Mouse (Mus musculus) adrenal gland, postnatal 10 days (tissue): ENCODE results near the gene Cercam. TPM values are rescaled to one million over a fixed set of nuclear protein-coding genes. Genes with fewer than 3 reads are reported as not detected.
A peak's percentile ranks its signal among the peaks of the same experiment; 100 is the strongest.

Source experiments
- DNase-seq: peaks from one replicate; pipeline ENCODE4 v3.0.0; 2021; ENCODE audit warnings: mixed read lengths
- long read RNA-seq, 2 experiments: library from polyadenylated mRNA; stranded (forward); transcript quantifications; one replicate each; pipeline ENCODE4 v2.0.0; 2021
- total RNA-seq, 2 experiments: library from RNA; stranded (reverse); gene quantifications; 2 replicates each; pipeline ENCODE4 v1.2.3; 2021

Cercam gene
- total RNA-seq: 10 to 100 TPM; 16.6 to 19.0 TPM
- long read RNA-seq, experiment 1, partial matches to known transcripts: 4 of 5 reads
- long read RNA-seq, experiment 1, other reads (novel, unspliced or antisense): 1 of 5 reads
- long read RNA-seq, experiment 2, transcript Cercam-201 (12 exons, 2,715 nt): major isoform, 5 of 6 reads
- long read RNA-seq, experiment 2, partial matches to known transcripts: 1 of 6 reads
- long read RNA-seq, experiment 2, other reads (novel, unspliced or antisense): 0 of 6 reads

DNA sequence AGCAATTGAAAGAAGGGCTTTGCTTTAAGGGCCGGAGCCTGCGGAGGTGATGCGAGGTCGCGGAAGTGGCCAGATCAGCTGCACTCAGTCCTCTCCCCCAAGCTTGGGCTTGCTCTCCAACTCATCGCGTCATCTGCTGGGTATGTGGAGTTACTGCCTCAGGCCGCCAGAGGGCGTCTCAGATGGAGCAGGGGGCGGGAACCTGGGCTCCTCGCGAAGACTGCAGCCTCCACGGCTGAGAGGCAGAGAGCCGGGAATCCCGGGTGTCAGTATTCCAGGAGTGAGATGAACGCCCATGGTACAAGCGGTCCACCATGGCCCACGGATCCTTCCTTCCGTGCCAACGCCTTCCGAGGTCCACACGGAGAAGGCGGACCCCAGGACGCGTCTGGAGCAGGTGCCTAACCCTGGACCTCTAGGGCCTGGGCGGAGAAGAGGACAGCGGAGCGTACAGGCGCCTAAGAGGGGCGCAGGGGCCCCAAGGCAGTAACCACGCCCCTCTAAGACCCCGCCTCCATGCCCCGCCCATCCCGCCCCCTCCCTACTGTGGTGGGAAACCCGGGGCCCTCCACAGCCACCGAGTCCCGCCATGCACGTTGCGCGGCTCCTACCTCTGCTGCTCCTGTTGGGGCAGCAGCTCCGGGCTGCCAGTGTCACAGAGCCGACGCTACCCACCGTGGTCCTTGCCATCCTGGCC is at the start of gene Cercam:
Cercam (plus strand) TSS at position 216 of the 697 bp plus-strand sequence.
- DNase-seq: peak; percentile 91

DNA sequence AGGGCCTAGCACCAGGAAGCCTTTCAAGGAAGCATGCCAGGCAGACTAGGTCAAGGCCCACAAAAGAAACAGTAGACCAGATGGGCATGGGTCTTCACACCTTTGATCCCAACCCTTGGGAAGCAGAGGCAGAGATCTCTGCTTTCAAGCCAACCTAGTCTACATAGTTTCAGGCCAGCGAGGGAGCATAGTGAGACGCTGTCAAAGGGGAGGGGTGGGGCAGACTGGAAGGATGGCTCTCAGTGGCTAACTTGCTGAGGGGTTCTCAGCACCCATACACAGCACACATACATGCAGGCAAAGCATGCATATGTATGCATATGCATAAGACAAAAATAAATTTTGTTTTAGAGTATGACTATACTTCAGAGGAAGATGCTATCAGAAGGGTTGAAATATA is 49.6 kb upstream of the Cercam start:
- no peak for DNase-seq

DNA sequence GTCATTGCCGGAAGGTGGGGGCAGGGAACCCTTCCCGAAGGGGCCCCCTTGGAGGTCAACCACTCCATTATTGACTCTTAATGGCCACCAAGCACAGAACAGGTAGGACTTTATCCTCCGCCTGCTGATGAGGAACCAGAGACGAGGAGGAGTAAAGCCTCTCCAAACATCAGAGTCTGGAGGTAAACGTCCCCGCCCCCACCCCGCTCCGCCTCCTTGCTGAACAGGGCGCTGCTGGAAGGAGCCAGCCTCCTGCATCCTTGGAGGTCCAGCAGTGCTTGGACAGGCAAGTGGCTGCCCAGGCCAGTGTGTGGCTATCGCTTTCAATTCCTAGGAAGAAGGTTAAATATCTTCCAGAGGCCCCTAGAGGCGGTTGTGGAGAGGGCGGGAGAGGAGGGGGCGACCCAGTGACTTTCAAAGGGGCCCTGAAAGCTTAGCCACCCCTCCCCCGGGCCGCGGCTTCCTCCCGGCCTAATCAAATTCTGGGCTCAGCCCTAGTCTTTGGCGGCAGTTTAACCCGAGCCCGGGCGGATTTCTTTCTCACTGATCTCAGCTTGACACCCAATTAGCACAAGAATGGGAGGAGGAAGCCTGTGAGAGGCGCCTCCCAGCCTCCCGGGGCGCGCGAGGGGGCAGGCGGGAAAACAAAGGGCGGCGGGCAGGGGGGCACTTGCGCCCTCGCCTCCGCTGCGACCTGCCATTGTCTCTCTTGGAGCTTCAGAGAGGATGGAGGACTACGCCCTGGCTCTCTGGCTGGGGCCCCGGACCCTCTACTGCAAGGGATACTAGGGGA is 48.7 kb upstream of the Cercam start, which contains the start of gene Urm1:
Urm1 (plus strand) TSS at position 51 of the 793 bp plus-strand sequence.
- DNase-seq: peak; percentile 75

DNA sequence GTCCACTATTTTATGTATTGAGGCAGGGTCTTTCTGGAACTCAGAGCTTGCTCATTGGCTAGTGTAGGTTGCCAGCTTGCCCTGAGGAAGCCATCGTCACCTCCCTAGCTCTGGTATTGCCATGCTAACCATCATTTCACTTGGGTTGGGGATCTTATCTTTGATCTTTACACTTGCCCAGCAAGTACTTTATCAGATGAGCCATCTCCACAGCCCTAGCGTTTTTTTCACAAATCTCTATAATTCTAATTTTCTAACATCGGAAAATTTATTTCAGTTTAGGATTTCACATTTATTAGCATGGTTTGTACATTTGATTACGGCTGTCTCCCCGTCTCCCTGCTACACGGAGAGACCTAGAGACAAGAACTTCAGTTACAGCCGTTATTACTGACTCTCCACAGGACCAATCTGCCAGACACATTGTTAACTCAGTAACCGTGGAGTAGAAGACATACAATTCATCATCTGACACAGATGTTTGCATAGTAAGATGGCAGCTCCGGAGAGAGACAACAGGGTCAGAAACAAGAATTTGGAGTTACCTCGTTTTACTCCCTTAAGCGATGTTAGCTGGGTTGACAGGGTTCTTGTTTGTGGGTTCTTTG is 42.5 kb upstream of the Cercam start:
- DNase-seq: no peak

DNA sequence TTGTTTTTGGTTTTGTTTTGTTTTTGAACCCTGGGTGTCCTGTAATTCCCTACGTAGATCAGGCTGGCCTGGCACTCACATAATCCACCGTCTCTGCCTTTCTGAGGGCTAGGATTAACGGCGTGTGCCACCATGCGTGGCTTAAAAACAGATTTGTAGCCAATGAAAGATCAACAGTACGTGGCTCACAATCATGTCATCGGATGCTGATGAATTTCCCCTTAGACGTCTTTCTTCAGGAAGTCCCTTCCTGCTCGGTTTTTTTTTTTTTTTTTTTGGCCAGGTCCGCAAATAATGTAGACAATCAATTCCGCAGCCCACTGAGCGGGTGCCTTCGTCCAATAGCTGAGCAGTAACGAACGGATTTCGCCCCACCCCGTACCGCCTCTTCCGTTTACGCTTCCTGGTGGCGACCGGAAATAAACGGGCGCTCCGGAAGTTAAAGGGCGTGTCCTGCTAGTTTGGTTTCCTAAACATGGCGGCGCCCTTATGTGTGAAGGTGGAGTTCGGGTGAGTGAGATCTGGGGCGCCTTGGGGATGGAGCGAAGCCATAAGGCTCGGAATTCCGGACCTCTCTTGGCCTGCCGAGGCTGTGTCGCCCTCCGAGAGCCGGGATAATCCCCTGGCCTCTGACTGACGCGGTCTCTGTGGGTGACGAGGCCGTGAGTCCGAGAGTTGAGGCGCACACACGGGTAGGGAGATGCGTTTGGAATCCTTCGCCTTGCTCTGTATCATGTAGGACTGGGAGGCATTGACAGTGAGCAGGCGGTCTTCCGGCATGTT is 41.8 kb upstream of the Cercam start:
- peak; percentile 96 for DNase-seq

DNA sequence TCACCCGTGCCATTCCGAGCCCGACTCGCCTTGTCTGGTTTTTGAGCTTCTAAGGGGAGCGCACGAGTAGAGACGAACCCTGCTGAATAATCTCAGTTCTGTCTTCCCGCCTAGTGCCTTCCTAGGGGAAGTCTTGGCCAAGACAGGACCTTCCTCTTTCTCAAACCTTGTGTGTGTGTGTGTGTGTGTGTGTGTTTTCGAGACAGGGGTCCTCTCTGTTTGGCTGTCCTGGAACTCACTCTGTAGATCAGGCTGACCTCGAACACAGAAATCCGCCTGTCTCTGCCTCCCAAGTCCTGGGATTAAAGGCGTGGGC is 41.3 kb upstream of the Cercam start:
- no peak for DNase-seq

DNA sequence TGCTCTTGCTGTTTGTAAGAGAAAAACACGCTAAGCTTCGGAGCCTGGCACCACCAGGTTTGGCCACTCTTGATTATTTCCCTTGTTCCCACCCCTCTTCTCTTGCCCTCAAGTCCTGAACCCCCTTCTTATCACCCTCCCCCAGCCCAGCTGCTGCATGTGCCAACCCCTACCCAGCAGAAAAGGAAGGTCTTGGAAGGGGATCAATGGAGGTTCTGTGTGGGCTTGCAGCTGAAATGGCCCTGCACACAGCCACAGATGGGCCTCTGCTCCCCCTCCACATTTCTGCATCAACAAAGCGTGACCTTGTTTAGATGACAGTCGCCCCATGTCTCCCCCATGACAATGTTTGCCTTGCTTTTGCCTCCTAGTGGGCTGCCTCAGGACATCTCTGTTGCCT is 37.9 kb upstream of the Cercam start:
- no peak for DNase-seq

DNA sequence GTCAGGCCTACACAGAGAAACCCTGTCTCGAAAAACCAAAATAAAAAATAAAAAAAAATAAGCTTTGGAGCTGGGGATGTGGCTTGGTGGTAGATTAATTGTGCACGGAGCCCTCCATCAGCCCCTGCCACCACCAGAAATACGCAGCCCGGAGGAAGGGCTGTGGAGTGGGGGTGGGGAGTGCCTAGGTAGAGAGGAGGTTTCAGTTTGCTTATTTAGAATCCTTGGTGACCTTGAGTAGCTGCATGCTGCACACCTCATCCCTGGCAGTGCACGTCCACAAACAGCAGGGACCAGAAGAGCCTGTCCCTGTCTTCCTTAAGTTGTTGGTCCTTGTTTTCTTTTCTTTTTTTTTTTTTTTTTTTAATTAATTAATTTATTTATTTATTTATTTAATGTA is 35.2 kb upstream of the Cercam start:
- no peak for DNase-seq

DNA sequence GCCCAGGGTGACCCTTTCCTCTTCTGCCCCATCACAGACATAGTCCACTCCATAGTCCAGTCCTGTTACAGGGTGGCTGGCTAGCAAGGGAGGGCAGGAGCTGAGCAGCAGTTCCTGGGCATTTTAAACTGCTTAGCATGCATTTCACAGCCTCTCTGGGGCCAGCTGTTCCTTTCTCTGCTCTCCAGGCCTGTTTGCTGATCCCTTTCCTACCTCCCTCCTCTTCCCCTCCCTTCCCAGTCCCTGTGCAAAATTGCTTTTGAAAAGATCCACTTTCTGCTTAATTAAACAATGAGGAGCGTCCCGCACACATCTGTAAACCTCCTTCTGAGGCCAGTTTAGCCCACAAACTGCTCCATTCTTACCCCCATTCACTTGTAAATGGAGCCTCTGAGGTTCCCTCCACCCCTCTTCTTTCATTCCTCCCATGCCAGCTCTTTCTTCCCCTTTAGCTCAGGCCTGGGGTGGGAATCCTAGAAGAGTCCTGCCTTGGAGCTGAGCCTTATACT is 33.5 kb upstream of the Cercam start:
- DNase-seq: no peak

DNA sequence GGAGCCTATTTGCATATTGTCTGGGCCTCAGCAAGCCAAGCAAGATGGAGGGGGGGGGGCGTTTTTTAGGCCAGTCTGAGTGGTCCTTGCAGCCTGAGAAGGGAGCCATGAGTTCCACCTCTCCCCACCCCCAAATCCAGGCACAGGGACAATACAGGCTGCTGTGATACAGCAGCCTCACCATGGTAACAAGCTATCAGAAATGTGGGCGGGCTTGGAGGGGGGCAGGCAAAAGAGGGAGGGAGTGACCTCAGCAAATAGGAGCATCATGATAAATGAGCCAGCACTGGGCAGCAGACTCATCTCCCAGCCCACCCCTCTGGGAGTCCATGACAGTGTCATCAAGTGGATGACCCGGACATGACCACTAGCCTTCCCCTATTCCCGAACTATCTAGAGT is 29.5 kb upstream of the Cercam start:
- no peak for DNase-seq

DNA sequence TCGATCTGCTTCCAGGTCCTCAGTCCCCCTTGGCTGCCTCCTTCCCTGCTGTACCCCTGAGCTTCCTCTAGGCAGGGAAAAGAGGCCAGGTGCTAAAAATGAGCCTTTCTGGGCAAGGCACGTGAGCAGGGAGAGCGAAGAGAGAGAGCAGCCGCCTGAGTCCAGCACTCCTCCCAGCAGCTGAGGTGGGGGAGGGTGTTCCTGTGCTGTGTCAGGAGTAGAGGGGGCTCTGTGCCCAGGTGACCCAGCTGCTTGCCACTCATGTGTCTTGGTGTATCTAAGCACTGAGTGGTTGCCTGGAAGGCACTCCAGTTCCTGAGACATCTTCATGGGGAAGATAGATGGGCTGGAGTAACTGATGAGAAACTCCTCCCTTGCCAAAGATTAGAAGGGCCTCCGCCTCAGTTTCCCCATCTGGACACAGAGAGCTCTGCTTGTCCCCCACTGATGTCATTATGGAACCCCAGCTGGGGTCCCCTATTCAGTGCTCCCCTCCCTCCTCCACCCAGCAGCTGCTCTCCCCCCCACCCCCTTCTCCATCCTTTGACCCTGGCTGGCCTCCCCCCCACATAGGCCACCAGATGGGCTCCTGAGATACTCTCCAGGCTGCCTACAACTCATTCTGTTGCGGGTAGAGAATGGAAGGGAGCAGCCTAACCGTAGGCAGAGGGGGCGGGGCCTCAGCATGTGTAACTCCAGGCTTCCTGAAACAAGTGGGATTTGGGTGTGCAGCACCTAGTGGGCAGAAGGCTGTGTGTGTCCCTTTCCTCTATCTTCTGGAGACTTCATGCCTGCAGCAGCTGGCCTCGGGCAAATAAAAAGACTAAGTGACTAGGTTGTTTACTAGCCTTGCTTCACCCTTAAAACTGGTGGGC is 25.5 kb upstream of the Cercam start:
- DNase-seq: no peak

DNA sequence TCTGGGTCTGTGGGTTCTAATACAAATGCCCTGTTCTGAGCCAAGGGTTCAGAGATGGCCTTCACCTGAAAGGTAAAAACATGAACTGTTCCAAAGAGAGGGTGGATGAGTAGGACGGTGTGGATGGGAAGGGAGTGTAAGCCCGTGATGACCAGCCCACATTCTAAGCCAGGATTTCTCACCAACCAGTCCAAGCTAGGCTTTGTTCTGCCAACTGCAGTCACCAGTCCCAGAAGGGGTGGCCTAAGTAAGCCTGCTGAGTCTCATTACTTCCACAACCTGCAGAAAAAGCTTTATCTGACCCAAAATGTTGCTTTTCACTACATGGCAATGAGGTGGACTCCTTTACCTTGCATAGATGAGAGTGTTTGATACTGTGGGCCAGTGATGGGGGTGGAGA is 24.8 kb upstream of the Cercam start:
- no peak for DNase-seq

DNA sequence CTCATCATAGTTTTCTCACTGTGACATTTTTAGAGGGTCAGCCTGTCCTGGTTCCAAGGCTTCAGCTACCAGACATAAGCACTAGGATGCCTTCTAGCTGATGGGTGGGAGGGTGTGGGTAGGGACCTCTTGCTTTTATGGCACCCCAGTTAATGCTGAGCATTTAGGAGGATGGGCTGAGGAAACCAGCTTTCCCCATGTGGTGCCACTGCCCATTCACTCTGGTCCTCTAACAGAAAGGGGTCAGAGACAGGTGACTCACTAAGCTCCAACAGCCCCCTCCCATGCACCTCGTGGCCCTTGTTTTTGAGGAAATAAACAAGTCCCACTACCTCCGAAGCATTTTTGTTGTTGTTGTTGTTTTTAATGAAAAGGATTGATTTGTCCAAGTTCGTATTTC is 24.3 kb upstream of the Cercam start:
- DNase-seq: no peak

DNA sequence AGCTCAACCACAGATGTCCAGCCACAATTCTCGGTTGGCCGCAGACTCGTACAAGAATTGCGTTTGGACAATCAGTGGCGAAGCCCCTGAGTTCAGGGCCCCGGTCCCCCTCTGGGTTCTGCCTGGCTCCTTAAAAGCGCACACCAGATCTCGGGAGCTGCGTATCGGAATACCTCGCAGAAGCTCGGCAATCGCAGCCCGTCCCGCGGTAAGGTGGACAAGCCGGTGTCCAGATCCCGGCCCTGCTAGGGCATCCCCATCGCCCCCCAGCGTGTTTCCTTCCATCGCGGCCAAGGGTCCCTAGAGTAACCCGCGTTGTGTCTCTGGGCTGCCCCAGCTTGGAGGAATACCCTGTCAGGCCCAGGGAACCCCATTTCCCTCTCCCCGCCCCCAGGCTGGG is 23.3 kb upstream of the Cercam start:
- no peak for DNase-seq

DNA sequence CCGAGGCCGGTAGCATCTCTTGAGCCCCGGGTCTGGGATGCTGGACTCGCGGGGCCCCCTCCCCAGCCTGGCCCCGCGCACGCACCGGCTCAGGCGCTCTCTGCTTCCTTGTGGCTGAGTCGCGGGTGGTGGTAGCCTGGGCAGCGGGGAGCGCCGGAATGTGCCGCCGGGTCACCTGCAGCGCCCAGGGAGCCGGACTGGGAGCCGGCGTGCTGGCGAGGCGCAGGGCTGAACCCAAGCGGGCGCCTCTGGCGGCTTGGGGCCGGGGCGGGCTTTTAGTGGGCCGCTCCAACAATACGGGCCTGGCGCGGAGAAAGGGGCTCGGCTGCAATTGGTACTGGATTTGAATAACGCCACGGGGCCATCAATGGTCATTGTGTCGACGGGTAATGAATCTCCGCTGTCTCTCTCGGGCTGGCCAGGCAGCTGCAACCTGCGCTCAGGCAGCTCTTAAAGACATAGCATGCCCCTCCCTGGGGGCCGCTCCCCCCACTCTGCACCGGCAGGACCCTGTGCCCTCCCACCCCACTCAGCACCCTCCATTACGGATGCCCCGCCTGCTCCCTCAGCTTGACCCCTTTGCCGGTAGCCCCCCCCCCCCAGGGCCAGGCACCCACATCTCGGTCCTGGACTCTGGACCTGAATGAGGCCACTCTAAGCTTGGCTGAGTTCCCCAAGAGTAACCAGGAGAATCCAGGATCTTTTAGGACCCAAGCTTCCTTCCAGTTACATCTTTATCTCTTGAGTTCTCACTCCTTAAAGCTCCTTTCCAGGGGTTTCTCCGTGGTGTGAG is 22.7 kb upstream of the Cercam start:
- no peak for DNase-seq

DNA sequence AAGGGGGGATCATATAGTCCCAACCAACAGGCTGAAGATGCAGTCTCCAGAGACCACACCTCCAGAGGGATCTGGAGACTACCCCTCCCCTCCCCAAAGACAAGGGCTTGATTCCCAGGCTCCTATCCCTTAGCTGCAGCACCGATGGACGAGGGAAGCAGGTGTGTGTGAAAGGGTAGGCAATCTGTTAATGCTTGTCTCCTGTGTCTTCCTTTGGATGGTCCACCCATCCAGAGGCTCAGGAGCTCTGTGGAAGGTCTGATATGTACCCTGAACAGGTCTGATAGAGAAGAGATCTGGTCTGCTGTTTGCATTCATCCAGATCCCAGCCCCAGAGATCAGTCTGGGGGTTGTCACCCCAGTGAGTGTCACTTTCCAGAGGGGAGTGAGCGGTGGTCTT is 22.1 kb upstream of the Cercam start:
- DNase-seq: no peak

DNA sequence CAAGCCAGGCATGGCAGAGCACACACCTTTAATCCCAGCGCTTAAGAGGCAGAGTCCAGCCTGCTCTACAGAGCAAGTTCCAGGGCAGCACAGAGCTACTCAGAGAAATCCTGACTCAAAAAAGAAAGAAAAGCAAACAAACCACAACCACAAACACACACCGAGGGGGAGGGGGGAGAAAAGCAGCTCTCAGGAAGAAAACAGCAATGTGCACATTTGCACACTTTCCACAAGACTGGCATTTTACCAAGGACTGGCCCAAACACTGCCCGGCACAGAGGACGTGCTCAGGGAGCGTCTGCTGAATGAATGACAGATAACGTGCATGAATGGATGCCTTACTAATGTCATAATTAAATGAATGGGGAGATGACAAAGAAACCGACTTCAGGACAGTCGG is 19.9 kb upstream of the Cercam start:
- DNase-seq: no peak

DNA sequence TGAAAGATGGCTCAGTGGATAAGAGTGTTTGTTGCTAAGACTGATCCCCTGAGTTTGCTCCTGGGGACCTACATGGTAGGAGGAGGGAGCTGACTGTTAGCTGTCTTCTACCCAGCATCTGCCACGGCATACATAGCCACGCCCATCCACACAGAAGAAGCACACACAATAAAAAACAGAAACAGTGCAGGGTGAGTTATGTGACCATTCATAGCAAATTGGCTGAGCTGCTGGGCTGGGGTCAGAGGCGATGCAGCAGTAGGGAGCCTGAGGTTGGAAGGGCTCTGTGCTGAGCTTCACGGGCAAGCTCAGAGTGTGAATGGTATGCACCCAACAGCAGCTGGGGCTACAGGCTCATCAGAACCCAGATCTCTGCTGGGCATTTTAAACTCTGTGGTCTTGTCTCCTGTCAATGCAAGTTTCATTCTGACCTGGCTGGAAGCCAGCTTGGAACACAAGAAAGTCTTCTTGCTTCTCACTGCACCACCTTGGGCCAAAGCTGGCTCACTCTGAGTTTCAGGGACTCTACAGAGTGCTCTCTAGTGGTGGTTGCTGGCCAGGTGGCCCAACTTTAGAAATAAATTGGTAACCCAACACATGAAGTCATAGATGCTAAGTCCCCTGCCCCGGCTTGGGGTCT is 19.0 kb upstream of the Cercam start:
- DNase-seq: no peak

DNA sequence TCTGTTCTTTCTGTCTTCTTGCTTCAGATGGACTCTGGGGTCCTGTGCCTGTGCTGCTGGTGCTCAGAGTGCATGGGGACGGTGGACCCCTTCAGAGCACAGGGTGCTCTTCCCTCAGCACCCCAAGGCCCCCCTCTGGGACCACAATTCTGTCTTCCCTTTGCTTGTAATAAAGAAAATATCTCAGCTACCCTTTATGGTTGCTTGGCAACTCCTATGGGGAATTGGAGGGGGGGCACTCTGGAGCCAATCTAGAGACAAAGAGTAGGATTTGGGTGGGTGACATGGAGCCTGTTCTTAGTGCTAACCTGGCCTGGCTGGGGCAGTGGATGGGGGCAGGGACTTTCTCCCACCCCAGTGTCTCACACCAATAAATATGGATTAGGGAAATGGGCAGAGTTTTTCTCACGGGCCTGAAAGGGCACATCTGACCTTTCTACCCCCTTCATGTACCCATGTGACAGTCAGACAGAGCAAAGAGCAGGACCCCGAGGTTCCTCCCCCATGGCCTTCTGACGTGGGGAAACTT is 15.9 kb upstream of the Cercam start:
- no peak for DNase-seq
